Mouse (Mus musculus): ENCODE data around the gene Dnaja2. TPM values are rescaled to one million over a fixed set of nuclear protein-coding genes. Genes with fewer than 3 reads are reported as not detected.

The Dnaja2 gene
- 272 TPM for polyA plus RNA-seq (2014; fragmentation: Illumina TruSeq; extraction: RNeasy Lipid Tissue Mini Kit (QIAGEN cat#74804))

DNA sequence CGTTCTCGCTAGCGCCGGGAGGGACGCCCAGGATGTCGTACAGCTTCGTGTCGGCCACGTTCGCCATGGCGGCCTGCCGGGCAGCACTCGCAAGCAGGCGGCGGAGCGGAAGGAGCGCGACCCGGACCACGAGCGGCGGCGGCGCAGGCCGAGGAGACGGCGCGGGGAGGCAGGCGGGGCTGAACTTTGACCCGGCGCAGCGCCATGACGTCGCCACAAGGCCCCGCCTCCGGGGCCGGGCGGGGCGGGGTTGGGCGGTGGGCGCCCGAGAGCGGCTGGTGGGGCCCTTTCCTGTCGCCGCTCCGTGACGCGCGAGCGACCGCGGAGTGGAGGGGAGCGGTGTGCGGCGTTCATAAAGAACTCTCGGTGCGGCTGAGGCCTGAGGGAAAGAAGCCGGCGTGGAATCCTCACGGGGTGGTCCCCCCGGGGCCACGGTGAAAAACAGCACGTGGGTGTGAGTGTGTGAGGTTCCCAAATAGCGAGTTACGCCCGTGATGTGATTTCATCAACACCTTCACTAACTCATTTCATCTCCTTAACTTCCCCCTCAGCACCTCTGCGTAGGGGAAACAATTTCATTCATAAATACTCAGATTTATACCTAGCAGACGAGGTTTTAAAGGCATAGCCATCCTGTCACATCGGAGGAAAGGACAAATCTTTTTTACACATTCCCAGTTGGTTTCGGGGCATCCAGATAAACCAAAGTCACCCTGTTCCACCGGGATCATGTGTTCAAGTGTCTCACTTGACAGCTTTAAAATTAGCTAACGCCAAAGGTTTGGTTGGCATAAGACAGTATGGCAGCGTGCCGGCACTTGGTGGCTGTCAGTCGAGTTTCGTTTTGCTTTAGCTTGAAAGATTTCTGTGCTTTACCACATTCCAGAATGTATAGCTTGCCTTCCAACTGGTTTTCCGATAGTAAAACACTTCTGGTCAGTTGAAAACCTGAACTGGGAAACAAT is at the start of gene Dnaja2:
Gene Dnaja2, minus strand, starts transcription at position 164 of the 965 bp plus-strand sequence.

GRCm38 (mm10) chr8:85492125-85492875 is 62.8 kb downstream of the Dnaja2 start, which contains the start of gene Gpt2:
TSS of gene Gpt2 (plus strand) at chr8:85492576.

Other genes starting within 250 kb of the Dnaja2 start
- 1.7 TPM for gene Mylk3, start 169.0 kb downstream of the Dnaja2 start, polyA plus RNA-seq (2014; fragmentation: Illumina TruSeq; extraction: RNeasy Lipid Tissue Mini Kit (QIAGEN cat#74804))
- 91.7 TPM for gene 4921524J17Rik, start 122.5 kb downstream of the Dnaja2 start, polyA plus RNA-seq (2014; fragmentation: Illumina TruSeq; extraction: RNeasy Lipid Tissue Mini Kit (QIAGEN cat#74804))
- 23.3 TPM for gene Gpt2, start 62.8 kb downstream of the Dnaja2 start, polyA plus RNA-seq (2014; fragmentation: Illumina TruSeq; extraction: RNeasy Lipid Tissue Mini Kit (QIAGEN cat#74804))
- gene Neto2, start 145.6 kb upstream of the Dnaja2 start, polyA plus RNA-seq (2014; fragmentation: Illumina TruSeq; extraction: RNeasy Lipid Tissue Mini Kit (QIAGEN cat#74804)): 31.4 TPM